Mouse (Mus musculus) liver, adult 2 months (tissue): ENCODE measurements around the gene Aff3.

Experiments
- CTCF ChIP-seq: fragments of 200-500 bp; IDR thresholded peaks from 2 replicates; pipeline ENCODE4 v1.5.1; 2011; ENCODE audit warnings: low read depth, low read length, control low read depth
- POLR2A ChIP-seq: fragments of 200-500 bp; IDR thresholded peaks from 2 replicates; pipeline ENCODE4 v1.6.1; 2011; ENCODE audit warnings: low read length, control low read depth; ENCODE audit not compliant: insufficient read depth; ENCODE audit errors: extremely low read depth

GRCm38 (mm10) chr1:38639669-38640068 is 25.1 kb downstream of the Aff3 start:
- no peak for TF ChIP-seq CTCF
- TF ChIP-seq POLR2A: no peak
